Mouse (Mus musculus) hindbrain, embryonic 12.5 days (tissue): ENCODE data around the gene Sdccag8. TPM values are rescaled to one million over a fixed set of nuclear protein-coding genes. Genes with fewer than 3 reads are reported as not detected.

Source experiments
- ATAC-seq: fragments of 200-750 bp; cut with Nextera tagmentation; 2 replicates; pipeline ENCODE4 v1.8.0; 2017; ENCODE audit warnings: moderate TSS enrichment; ENCODE audit not compliant: low FRiP score
- H3K27ac ChIP-seq: fragments of 300-500 bp; sonication (generic); 2 replicates; pipeline ENCODE4 v1.5.1; 2016; ENCODE audit warnings: mild to moderate bottlenecking
- H3K27me3 ChIP-seq: fragments of 300-500 bp; sonication (generic); 2 replicates; pipeline ENCODE4 v1.6.1; 2016; ENCODE audit warnings: mild to moderate bottlenecking
- H3K36me3 ChIP-seq: fragments of 300-500 bp; sonication (generic); 2 replicates; pipeline ENCODE4 v1.6.1; 2016; ENCODE audit warnings: mild to moderate bottlenecking
- H3K4me1 ChIP-seq: fragments of 300-500 bp; sonication (generic); 2 replicates; pipeline ENCODE4 v1.6.1; 2016
- H3K4me2 ChIP-seq: fragments of 300-500 bp; sonication (generic); replicated peaks from 2 replicates; pipeline ENCODE4 v1.6.1; 2016; ENCODE audit warnings: mild to moderate bottlenecking
- H3K4me3 ChIP-seq: fragments of 300-500 bp; sonication (generic); 2 replicates; pipeline ENCODE4 v1.5.1; 2016; ENCODE audit warnings: mild to moderate bottlenecking
- H3K9ac ChIP-seq: fragments of 300-500 bp; sonication (generic); 2 replicates; pipeline ENCODE4 v1.6.1; 2016; ENCODE audit warnings: mild to moderate bottlenecking, moderate library complexity
- H3K9me3 ChIP-seq: fragments of 300-500 bp; sonication (generic); replicated peaks from 2 replicates; pipeline ENCODE4 v1.6.1; 2016; ENCODE audit warnings: mild to moderate bottlenecking
- WGBS: fragments of 180-500 bp; shearing (Covaris S2); methylation state at CpG from one replicate; pipeline ENCODE4 v1.1.7; 2016; 5-methylcytosine and 5-hydroxymethylcytosine counted together
- polyA plus RNA-seq: library from polyadenylated mRNA; unstranded; fragments of >200 nt; fragmentation: Nextera tagmentation; extraction: Ambion mirVana; gene quantifications from 2 replicates; pipeline ENCODE4 v1.2.1, GENCODE M21; 2016

Gene Sdccag8
- polyA plus RNA-seq, 1 experiment from 2014 or later, result 24.8 TPM

GRCm38 (mm10) chr1:176982671-176983070 lies 168.2 kb downstream of the Sdccag8 start:
- Histone ChIP-seq H3K36me3 (no peaks in the 10 kb centered on the region), H3K4me2 (no peak overlapping the region), H3K4me1 (peaks cover 23% of the 10 kb centered on the region), H3K4me3 (no peak overlapping the region), H3K27me3 (no peaks in the 10 kb centered on the region), H3K9ac (no peak overlapping the region), H3K27ac (no peak overlapping the region), H3K9me3 (no peaks in the 10 kb centered on the region)
- 90% methylated on average over 8 of the region's 8 CpGs for WGBS
- no peak for ATAC-seq

- Histone ChIP-seq H3K4me2 (no peak overlapping the region), H3K9ac (no peak overlapping the region), H3K36me3 (no peaks in the 10 kb centered on the region), H3K4me3 (no peak overlapping the region), H3K4me1 (peaks cover 32% of the 10 kb centered on the region), H3K27ac (no peak overlapping the region), H3K27me3 (no peaks in the 10 kb centered on the region), H3K9me3 (no peaks in the 10 kb centered on the region)
- no peak for ATAC-seq
- 65% methylated on average over 6 of the region's 6 CpGs for WGBS
Measured at GRCm38 (mm10) chr1:176985691-176986090, 171.2 kb downstream of the Sdccag8 start.

- Histone ChIP-seq H3K4me3 (no peak overlapping the region), H3K9ac (no peak overlapping the region), H3K4me2 (no peak overlapping the region), H3K4me1 (peaks cover 32% of the 10 kb centered on the region), H3K36me3 (no peaks in the 10 kb centered on the region), H3K9me3 (no peaks in the 10 kb centered on the region), H3K27me3 (no peaks in the 10 kb centered on the region), H3K27ac (no peak overlapping the region)
- ATAC-seq, result no peak
- WGBS, result 54% methylated on average over 6 of the region's 6 CpGs
Measured at GRCm38 (mm10) chr1:176986275-176986674, 171.8 kb downstream of the Sdccag8 start.

GRCm38 (mm10) chr1:176986990-176987740 lies 172.7 kb downstream of the Sdccag8 start:
- H3K36me3 ChIP-seq, result no peaks in the 10 kb centered on the region
- no peak overlapping the region for H3K4me3 ChIP-seq
- H3K9ac ChIP-seq, result no peak overlapping the region
- H3K27me3 ChIP-seq, result no peaks in the 10 kb centered on the region
- no peak overlapping the region for H3K27ac ChIP-seq
- WGBS, result 79% methylated on average over 6 of the region's 6 CpGs
- H3K4me1 ChIP-seq, result peaks cover 32% of the 10 kb centered on the region
- no peak for ATAC-seq
- H3K9me3 ChIP-seq, result no peaks in the 10 kb centered on the region
- H3K4me2 ChIP-seq, result no peak overlapping the region

- H3K27me3 ChIP-seq, result no peaks in the 10 kb centered on the region
- no peak overlapping the region for H3K27ac ChIP-seq
- no peak for ATAC-seq
- 92% methylated on average over 4 of the region's 4 CpGs for WGBS
- H3K4me1 ChIP-seq, result peaks cover 57% of the 10 kb centered on the region
- H3K4me2 ChIP-seq, result no peak overlapping the region
- no peak overlapping the region for H3K9ac ChIP-seq
- no peak overlapping the region for H3K4me3 ChIP-seq
- no peaks in the 10 kb centered on the region for H3K36me3 ChIP-seq
- no peaks in the 10 kb centered on the region for H3K9me3 ChIP-seq
Measured at GRCm38 (mm10) chr1:176991473-176991872, 177.0 kb downstream of the Sdccag8 start.

- Histone ChIP-seq H3K9ac (no peak overlapping the region), H3K27ac (no peak overlapping the region), H3K4me3 (no peak overlapping the region), H3K4me2 (no peak overlapping the region), H3K36me3 (no peaks in the 10 kb centered on the region), H3K9me3 (no peaks in the 10 kb centered on the region), H3K4me1 (peaks cover 57% of the 10 kb centered on the region), H3K27me3 (no peaks in the 10 kb centered on the region)
- ATAC-seq, result no peak
- 33% methylated on average over 8 of the region's 8 CpGs for WGBS
Measured at GRCm38 (mm10) chr1:176992517-176992916, 178.1 kb downstream of the Sdccag8 start.

GRCm38 (mm10) chr1:176993141-176994010 lies 178.9 kb downstream of the Sdccag8 start:
- Histone ChIP-seq H3K4me2 (no peak overlapping the region), H3K4me3 (no peak overlapping the region), H3K27me3 (no peaks in the 10 kb centered on the region), H3K4me1 (peaks cover 66% of the 10 kb centered on the region), H3K36me3 (no peaks in the 10 kb centered on the region), H3K27ac (peak overlapping the region; percentile 84), H3K9me3 (no peaks in the 10 kb centered on the region), H3K9ac (0 out of 2 replicates have a peak overlapping the region, but pooled peaks have one; percentile 27)
- 74% methylated on average over 18 of the region's 18 CpGs for WGBS
- ATAC-seq, result no peak

GRCm38 (mm10) chr1:176994087-176994486 lies 179.6 kb downstream of the Sdccag8 start:
- Histone ChIP-seq H3K27ac (peak overlapping the region; percentile 84), H3K9ac (0 out of 2 replicates have a peak overlapping the region, but pooled peaks have one; percentile 27)

GRCm38 (mm10) chr1:176994707-176995418 lies 180.4 kb downstream of the Sdccag8 start:
- WGBS, result 20% methylated on average over 11 of the region's 11 CpGs
- H3K4me1 ChIP-seq, result peaks cover 72% of the 10 kb centered on the region
- H3K4me2 ChIP-seq, result no peak overlapping the region
- H3K27ac ChIP-seq, result peak overlapping the region; percentile 84
- no peaks in the 10 kb centered on the region for H3K36me3 ChIP-seq
- no peak overlapping the region for H3K9ac ChIP-seq
- ATAC-seq, result peak; percentile 29; the same call in 1 of the 2 replicates
- H3K9me3 ChIP-seq, result no peaks in the 10 kb centered on the region
- no peak overlapping the region for H3K4me3 ChIP-seq
- H3K27me3 ChIP-seq, result no peaks in the 10 kb centered on the region

More at GRCm38 (mm10) chr1:176994087-176994486, 179.6 kb downstream of the Sdccag8 start:
- H3K9me3 ChIP-seq, result no peaks in the 10 kb centered on the region
- no peak overlapping the region for H3K4me2 ChIP-seq
- H3K27me3 ChIP-seq, result no peaks in the 10 kb centered on the region
- no peaks in the 10 kb centered on the region for H3K36me3 ChIP-seq
- peaks cover 68% of the 10 kb centered on the region for H3K4me1 ChIP-seq
- WGBS, result 12% methylated on average over 7 of the region's 7 CpGs
- no peak overlapping the region for H3K4me3 ChIP-seq
- peak; percentile 77 for ATAC-seq

GRCm38 (mm10) chr1:176995419-176995775 lies 180.9 kb downstream of the Sdccag8 start:
- Histone ChIP-seq H3K9me3 (no peaks in the 10 kb centered on the region), H3K9ac (no peak overlapping the region), H3K27me3 (no peaks in the 10 kb centered on the region), H3K36me3 (no peaks in the 10 kb centered on the region), H3K4me2 (no peak overlapping the region), H3K4me1 (peaks cover 72% of the 10 kb centered on the region), H3K4me3 (no peak overlapping the region), H3K27ac (peak overlapping the region; percentile 84)
- 74% methylated on average over 4 of the region's 4 CpGs for WGBS
- no peak for ATAC-seq

GRCm38 (mm10) chr1:176996166-176996565 lies 181.7 kb downstream of the Sdccag8 start:
- H3K9me3 ChIP-seq, result no peaks in the 10 kb centered on the region
- no peak overlapping the region for H3K4me3 ChIP-seq
- H3K4me1 ChIP-seq, result peaks cover 72% of the 10 kb centered on the region
- H3K4me2 ChIP-seq, result no peak overlapping the region
- ATAC-seq, result no peak
- H3K36me3 ChIP-seq, result no peaks in the 10 kb centered on the region
- H3K27ac ChIP-seq, result peak overlapping the region; percentile 84
- H3K27me3 ChIP-seq, result no peaks in the 10 kb centered on the region
- WGBS, result 75% methylated on average over 3 of the region's 3 CpGs
- H3K9ac ChIP-seq, result no peak overlapping the region

- Histone ChIP-seq H3K36me3 (no peaks in the 10 kb centered on the region), H3K4me2 (peak overlapping the region; percentile 9), H3K4me1 (peaks cover 72% of the 10 kb centered on the region), H3K9me3 (no peaks in the 10 kb centered on the region), H3K27me3 (no peaks in the 10 kb centered on the region), H3K4me3 (no peak overlapping the region), H3K27ac (peak overlapping the region; percentile 84), H3K9ac (no peak overlapping the region)
- WGBS, result 28% methylated on average over 16 of the region's 16 CpGs
- ATAC-seq, result no peak
Measured at GRCm38 (mm10) chr1:176996630-176997201, 182.3 kb downstream of the Sdccag8 start.
